Mouse (Mus musculus) c-Kit-positive CD71-negative TER-119-negative erythroid progenitor cells, embryonic 14.5 days (primary cell): Measurements from ENCODE around the gene Ttc33.
A peak's percentile ranks its signal among the peaks of the same experiment; 100 is the strongest.
"Not testable (repeated sequence)": the region's sequence is repeated elsewhere in the genome, so short reads cannot be mapped to it uniquely, and the experiment has no call there.

ENCODE experiments used
- DNase-seq: peaks from one replicate; pipeline ENCODE4 v3.0.0-alpha.2; 2013; ENCODE audit warnings: low read depth

Ttc33 gene

DNA sequence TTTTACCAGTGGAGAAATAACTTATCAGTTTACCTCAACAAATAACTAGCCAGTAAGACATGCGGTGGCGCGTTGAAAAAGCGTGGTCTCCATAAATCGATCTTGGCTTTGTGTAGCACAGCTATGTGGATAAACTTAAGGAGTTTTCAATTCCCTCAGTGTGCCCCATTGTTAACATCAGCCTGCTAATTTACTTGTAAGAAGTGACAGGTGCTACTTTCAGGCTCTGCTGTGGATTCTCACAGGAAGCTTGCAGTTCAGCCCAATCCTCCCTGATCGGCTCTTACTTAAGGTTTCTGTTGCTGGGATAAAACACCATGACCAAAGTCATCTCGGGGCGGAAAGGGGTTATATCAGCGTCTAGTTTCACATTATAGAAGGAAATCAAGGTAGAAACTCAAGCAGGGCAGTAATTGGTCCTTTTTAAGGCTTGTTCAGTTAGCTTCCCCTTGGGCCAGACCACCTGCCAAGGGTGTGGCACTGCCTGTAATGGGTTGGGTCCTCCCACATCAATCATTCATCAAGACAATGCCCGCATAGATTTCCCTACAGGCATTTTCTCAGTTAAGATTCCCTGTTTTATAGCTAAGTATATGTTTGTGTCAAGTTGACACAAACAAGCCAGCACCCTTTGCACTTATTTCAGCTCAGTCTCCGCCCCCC, 526 bp upstream of the Ttc33 start:
- DNase-seq = no peak

GRCm38 (mm10) chr15:5186293-5186675, 959 bp downstream of the Ttc33 start:
- no peak for DNase-seq

DNA sequence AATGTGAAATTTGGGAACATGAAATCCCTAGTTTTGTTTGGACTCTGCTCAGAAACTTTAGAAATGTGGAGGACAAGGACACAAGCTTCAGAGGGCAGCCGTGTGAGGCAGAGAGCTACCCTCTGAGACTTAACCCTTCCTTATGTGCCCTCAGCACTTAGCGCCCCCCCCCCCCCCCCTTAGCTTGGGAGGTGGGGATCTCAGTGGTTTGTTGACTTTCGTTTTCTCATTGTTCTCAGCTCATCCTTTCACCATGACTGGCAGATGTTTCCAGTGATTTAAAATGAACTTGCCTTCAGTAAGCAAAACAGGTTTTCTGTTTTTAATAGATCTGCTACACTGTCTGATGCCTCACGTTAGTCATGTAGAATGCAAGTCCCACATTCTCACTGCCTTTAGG, 1.8 kb downstream of the Ttc33 start:
- no peak for DNase-seq

- DNase-seq = no peak
Measured at GRCm38 (mm10) chr15:5188029-5188428, 2.7 kb downstream of the Ttc33 start.

- DNase-seq = no peak
Measured at GRCm38 (mm10) chr15:5189504-5190093, 4.3 kb downstream of the Ttc33 start.

GRCm38 (mm10) chr15:5193833-5194232, 8.5 kb downstream of the Ttc33 start:
- no peak for DNase-seq

- DNase-seq = no peak
Measured at GRCm38 (mm10) chr15:5194446-5194845, 9.1 kb downstream of the Ttc33 start.

DNA sequence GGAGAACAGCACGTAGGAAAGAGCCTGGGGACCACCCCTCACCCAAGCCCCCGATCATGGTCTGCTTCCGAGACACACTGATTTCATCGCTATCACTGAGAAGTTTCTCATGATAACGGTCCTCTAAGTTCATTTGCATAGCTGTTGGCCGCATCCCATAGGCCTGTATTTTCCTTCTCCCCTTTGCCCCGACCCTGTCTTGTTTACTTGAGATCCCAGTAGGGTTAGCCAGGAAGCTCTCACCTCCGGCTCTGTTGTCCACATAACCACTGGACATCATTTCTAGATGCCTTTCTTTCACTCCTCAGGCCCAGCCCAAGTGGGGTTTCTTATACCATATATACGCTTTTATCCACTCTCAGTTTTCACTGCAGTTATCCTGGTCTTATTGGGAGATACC, 9.6 kb downstream of the Ttc33 start:
- DNase-seq = no peak

- no peak for DNase-seq
Measured at GRCm38 (mm10) chr15:5195987-5196514, 10.7 kb downstream of the Ttc33 start.

DNA sequence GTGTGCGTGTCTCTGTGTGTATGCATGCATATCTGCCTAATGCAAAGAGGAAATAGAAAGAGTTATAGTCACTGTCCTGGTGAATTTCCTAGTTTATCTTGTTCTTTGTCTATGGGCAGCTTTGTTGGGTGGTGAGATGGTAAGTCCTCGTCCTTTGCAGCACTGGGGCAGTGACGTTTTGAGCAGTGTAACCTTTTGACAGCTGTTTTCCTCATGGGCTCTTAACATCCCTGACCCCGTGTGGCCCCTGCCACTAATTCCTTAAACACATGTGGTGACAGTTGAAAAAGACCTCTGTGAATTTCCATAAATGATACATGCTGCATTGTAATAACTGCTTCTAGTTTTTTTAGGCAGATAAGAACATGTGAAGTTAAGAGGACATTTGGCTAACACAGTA, 11.4 kb downstream of the Ttc33 start:
- DNase-seq = no peak

DNA sequence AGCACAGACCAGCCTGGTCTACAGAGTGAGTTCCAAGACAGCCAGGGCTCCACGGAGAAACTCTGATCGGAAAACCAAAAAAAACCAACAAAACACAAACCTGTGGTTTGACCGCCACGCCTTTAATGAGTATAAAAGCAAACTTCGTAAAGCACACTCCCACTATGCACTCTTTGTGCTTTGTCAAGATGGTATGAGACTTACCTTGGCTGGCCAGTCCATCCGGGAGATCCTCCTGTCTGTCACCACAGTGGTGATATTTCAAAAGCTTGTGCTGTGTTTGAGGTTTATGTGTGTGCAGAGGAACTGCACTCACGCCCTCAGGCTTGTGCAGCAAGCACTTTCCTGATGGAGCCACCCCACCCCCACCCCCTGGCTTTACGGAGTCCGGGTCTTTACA, 19.9 kb downstream of the Ttc33 start:
- no peak for DNase-seq

- DNase-seq = no peak
Measured at GRCm38 (mm10) chr15:5209116-5209515, 23.8 kb downstream of the Ttc33 start.

GRCm38 (mm10) chr15:5220491-5220890, 35.2 kb downstream of the Ttc33 start:
- DNase-seq = no peak

DNA sequence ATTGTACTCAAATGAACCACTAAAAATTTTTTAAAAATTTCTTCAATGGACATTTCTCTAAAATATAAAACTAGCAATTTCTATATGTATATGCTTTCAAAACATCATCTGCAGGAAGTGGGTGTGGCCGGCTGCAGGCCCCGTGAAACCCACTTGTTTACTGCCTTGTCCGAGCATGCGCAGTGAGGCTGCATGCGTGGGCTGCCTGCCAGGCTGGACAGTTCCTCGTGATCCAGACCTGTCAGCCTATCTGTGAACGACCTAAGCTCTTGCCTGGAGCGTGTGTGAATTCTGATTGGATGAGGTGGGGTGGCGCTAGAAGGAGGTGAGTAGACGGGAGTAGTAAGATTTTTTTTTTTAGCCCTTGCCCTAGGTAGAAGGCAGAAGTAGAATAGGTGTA, 45.4 kb downstream of the Ttc33 start:
- not testable (repeated sequence) for DNase-seq

GRCm38 (mm10) chr15:5234659-5235058, 49.3 kb downstream of the Ttc33 start:
- no peak for DNase-seq

DNA sequence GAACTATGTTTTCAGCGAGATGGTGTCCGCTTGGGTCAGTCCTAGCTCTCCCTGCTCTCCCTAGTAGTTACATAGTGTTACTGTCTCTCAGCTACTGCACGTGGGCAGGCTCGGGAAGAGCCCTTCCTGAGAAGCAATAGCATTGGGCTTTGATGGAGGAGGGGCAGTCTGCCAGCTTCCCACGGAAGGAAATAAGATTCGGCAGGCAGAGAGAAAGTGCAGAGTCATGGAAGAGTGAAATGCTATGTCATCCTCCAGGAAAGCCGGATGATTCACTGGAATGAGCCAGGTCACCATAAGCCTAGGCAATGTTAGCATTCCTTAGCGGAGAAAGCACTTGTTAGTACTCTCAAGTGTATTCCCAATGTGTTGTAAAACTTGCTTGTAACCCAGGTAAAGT, 50.2 kb downstream of the Ttc33 start:
- no peak for DNase-seq

GRCm38 (mm10) chr15:5236538-5236937, 51.2 kb downstream of the Ttc33 start:
- DNase-seq = peak; percentile 79

DNA sequence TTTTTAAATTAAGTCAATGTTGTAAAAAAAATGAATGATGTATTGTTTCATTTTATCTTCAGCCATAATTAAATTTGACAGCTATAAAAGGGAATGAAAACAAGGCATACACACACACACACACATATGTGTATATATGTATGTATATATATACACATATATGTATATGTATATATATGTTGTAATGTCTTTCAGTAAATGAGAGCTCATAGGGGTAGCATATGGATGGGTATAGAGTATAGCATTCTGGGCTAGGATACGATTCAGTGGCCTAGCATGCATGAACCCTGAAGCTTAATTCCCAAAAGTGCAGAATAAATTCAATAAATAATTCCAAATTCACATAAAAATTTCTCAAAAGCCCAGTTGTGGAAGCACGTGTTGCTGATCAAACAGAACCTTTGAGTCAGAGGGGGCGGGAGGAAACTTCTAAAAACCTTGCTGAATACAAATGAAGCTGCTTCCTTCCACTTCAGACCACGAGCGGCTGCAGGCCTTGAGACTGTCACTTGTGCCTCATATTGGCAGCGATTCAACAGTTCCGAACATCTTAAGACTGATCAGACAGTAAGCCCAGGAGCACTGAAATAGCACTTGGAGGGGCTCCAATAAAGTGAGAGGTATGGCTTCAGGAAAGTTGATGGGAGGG, 51.8 kb downstream of the Ttc33 start:
- DNase-seq = no peak

- DNase-seq = no peak
Measured at GRCm38 (mm10) chr15:5238073-5238472, 52.7 kb downstream of the Ttc33 start.

DNA sequence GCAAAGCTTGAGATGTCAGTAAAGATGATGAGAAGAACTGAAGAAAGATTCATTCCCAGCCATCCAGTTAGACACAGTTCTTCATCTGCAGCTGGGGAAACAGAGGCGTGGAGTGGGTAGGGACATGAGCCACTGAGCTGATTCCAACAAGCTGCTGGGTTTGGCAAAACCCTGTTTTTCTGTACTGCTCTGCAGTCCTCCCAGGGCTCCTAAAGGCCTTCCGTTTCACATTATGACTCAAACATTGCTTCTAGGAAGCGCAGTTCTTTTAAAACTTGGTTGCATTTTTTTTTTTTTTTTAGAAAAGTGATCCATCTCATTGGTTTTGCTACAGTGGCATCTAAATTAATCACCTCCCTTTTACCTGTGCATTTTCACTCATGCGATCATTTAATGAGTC, 53.2 kb downstream of the Ttc33 start:
- DNase-seq = no peak

GRCm38 (mm10) chr15:5239361-5239760, 54.0 kb downstream of the Ttc33 start:
- no peak for DNase-seq

- no peak for DNase-seq
Measured at GRCm38 (mm10) chr15:5239901-5240300, 54.6 kb downstream of the Ttc33 start.

DNA sequence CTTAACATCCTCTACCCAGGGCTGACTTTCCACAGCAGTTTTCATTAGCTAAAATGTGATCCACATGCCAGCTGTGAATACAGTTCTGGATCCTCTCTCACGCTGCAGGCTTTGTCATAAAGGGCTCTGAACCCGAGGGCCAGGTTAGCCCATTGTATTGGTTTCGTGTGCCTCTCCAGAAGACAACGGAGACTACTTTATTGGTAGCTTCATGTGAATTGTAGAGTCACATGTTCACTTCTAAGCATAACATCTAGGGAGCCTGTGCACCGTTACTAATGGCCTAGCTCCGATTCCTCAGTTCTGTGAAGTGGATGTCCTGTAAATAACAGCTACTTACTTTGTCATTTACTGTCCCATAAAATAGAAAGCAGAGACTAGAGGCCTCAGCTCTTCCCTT, 55.0 kb downstream of the Ttc33 start:
- no peak for DNase-seq
